Mouse (Mus musculus): Measurements from ENCODE around the gene Braf. TPM values are rescaled to one million over a fixed set of nuclear protein-coding genes. Genes with fewer than 3 reads are reported as not detected.

Braf gene
- polyA plus RNA-seq, 1 experiment from 2014 or later, result 19.6 TPM

DNA sequence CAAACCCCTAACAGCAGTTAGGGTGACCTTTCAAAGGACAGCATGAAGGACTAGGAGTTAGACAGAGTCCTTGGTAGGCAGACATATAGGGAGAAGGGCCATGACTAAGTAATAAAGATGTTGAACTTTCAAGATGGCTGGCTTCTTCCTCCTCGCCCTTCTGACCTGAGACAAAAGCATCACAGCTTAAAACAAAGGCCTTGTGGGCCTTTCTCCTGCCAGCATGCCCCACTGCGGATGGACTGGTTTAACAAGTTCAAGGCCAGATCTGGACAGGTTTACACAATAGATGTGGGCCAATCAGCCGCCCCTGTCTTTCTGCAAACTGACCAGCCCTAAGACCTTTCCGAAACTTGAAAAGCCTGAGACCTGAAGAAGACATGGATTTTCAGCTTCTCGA lies 2.8 kb upstream of the Braf start:
- Histone ChIP-seq H3K36me3 (ENCODE audit: insufficient read depth) (no peaks in the 10 kb centered on the region), H3K9me3 (ENCODE audit: low read depth, low read length) (no peaks in the 10 kb centered on the region), H3K4me1 (ENCODE audit: insufficient read depth) (peaks cover 9% of the 10 kb centered on the region), H3K27ac (ENCODE audit: low read depth) (no peak overlapping the region), H3K4me2 (no peak overlapping the region), H3K4me3 (ENCODE audit: low read depth, low read length) (no peak overlapping the region), H3K27me3 (ENCODE audit: insufficient read depth, low read length) (no peaks in the 10 kb centered on the region), H3K9ac (no peak overlapping the region)
- ATAC-seq (ENCODE audit: insufficient read depth), result no peak
- WGBS, result 72% methylated on average over 5 of the region's 5 CpGs
- no peak for DNase-seq
- no peak for TF ChIP-seq CTCF (IDR thresholded peaks at IDR 0.05; ENCODE audit: low read depth)

DNA sequence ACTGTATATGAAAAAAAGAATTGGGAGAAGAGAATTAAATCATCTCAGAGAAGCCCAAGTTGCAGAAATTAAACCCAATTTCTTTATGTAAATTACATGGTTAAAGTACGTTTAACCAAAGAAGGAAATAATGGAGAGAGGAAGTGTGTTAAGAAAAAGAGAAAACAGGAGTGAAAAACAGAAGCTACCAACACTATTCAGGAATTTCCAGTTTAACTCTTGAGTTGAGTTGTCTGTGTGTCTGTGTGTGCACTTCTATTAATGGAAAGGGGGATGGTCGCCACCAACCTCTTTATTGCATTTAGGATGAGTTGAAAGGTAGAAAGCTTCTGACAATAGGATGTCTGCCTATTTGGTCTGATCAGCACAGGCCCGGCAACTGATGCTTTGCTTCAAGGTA lies 886 bp upstream of the Braf start:
- no peak overlapping the region for H3K27ac ChIP-seq (ENCODE audit: low read depth)
- H3K4me2 ChIP-seq, result no peak overlapping the region
- H3K36me3 ChIP-seq (ENCODE audit: insufficient read depth), result no peaks in the 10 kb centered on the region
- TF ChIP-seq CTCF (IDR thresholded peaks at IDR 0.05; ENCODE audit: low read depth), result no peak
- H3K9ac ChIP-seq, result no peak overlapping the region
- no peak for DNase-seq
- H3K4me1 ChIP-seq (ENCODE audit: insufficient read depth), result peaks cover 11% of the 10 kb centered on the region
- H3K9me3 ChIP-seq (ENCODE audit: low read depth, low read length), result no peaks in the 10 kb centered on the region
- 80% methylated on average over 3 of the region's 3 CpGs for WGBS
- no peaks in the 10 kb centered on the region for H3K27me3 ChIP-seq (ENCODE audit: insufficient read depth, low read length)
- no peak for ATAC-seq (ENCODE audit: insufficient read depth)
- no peak overlapping the region for H3K4me3 ChIP-seq (ENCODE audit: low read depth, low read length)

DNA sequence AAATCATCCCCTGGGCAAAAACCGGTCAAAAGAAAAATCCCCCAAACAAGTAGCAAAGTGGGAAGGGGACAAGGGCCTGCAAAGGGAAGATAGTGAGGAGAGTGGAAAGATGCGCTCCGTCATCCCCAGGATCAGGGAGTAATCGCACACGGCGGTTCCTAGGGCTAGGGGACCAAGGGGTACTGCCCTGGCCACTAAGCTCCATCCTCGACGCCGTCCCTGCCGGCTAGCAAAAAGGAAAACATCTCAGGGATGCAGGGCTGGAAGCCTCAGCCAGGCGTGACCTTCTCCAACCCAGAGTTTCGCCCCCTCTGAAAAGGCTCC lies 759 bp downstream of the Braf start:
- Histone ChIP-seq H3K4me2 (peak overlapping the region; percentile 79), H3K27ac (ENCODE audit: low read depth) (peak overlapping the region; percentile 97), H3K9ac (peak overlapping the region; percentile 94), H3K4me1 (ENCODE audit: insufficient read depth) (peaks cover 11% of the 10 kb centered on the region), H3K4me3 (ENCODE audit: low read depth, low read length) (peak overlapping the region; percentile 91), H3K9me3 (ENCODE audit: low read depth, low read length) (no peaks in the 10 kb centered on the region), H3K36me3 (ENCODE audit: insufficient read depth) (no peaks in the 10 kb centered on the region), H3K27me3 (ENCODE audit: insufficient read depth, low read length) (no peaks in the 10 kb centered on the region)
- TF ChIP-seq CTCF (IDR thresholded peaks at IDR 0.05; ENCODE audit: low read depth), result no peak
- DNase-seq (peak; percentile 53), ATAC-seq (ENCODE audit: insufficient read depth) (peak; percentile 55)
- under 1% methylated on average over 12 of the region's 12 CpGs for WGBS

DNA sequence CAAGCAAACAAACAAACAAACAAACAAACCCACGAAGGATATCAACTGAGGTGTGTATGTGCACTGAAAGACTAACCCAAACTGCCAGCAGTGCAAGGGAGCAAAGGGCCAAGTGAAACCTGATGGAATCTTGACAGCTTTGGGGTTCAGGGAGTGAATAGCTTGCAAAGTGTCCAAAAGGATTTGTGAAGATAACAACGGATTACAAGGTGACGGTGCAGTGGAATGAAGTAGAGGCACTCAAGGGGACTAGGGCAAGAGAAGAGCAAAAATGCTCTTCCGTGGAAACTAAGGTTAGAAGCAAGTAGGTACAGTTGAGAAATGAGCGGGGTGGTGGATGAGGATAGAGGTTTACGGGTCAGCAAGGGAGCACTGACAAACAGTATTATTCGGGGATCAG lies 1.2 kb downstream of the Braf start:
- peak overlapping the region; percentile 94 for H3K9ac ChIP-seq
- ATAC-seq (ENCODE audit: insufficient read depth), result no peak
- no peak for TF ChIP-seq CTCF (IDR thresholded peaks at IDR 0.05; ENCODE audit: low read depth)
- WGBS, result under 1% methylated on average over 7 of the region's 7 CpGs
- peak overlapping the region; percentile 91 for H3K4me3 ChIP-seq (ENCODE audit: low read depth, low read length)
- H3K27ac ChIP-seq (ENCODE audit: low read depth), result peak overlapping the region; percentile 97; the same call in 1 of the 2 replicates
- H3K4me2 ChIP-seq, result peak overlapping the region; percentile 79
- peak; percentile 14 for DNase-seq
- H3K9me3 ChIP-seq (ENCODE audit: low read depth, low read length), result no peaks in the 10 kb centered on the region
- peaks cover 11% of the 10 kb centered on the region for H3K4me1 ChIP-seq (ENCODE audit: insufficient read depth)
- no peaks in the 10 kb centered on the region for H3K36me3 ChIP-seq (ENCODE audit: insufficient read depth)
- H3K27me3 ChIP-seq (ENCODE audit: insufficient read depth, low read length), result no peaks in the 10 kb centered on the region

DNA sequence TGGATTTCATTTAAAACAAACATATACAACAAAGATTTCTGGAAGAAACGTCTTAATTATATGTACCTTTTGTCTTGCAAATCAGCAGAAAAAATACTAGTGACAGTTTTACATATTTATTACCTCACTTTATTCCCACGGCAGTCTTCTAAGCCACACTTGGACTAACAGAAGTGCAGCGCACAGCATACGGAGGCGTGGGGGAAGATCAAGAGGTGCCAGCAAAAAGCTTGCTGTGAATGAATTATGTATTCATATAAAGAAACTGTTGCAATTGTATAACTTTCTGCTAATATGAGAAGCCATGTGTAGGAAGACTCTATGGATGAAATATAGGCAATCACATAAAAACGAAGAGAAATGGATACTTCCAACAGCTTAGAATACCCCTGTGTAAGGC lies 6.7 kb downstream of the Braf start:
- no peak for TF ChIP-seq CTCF (IDR thresholded peaks at IDR 0.05; ENCODE audit: low read depth)
- Histone ChIP-seq H3K36me3 (ENCODE audit: insufficient read depth) (no peaks in the 10 kb centered on the region), H3K27me3 (ENCODE audit: insufficient read depth, low read length) (no peaks in the 10 kb centered on the region), H3K9me3 (ENCODE audit: low read depth, low read length) (no peaks in the 10 kb centered on the region), H3K4me2 (no peak overlapping the region), H3K9ac (no peak overlapping the region), H3K4me3 (ENCODE audit: low read depth, low read length) (no peak overlapping the region), H3K4me1 (ENCODE audit: insufficient read depth) (peaks cover 7% of the 10 kb centered on the region), H3K27ac (ENCODE audit: low read depth) (no peak overlapping the region)
- no peak for DNase-seq
- 81% methylated on average over 6 of the region's 6 CpGs for WGBS
- ATAC-seq (ENCODE audit: insufficient read depth), result no peak

DNA sequence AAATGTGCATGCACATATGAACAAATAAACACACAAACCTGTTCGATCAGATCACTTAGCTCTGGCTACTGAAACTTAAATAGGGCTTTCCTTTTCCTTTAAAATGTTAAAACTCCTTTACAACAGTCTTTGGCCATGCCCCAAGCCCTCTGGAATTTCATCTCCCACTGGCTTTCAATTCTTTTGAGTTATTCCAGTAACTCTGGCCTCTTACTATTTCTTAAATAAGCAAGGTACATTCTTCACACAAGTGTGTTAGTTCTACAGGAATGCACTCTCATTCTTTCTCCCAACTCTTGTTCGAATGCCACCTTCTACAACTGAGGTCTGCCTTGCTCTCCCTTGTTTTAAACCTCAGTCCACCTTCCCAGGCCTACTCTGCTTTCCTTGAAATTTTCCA lies 8.2 kb downstream of the Braf start:
- ATAC-seq (ENCODE audit: insufficient read depth) (no peak), DNase-seq (no peak)
- no peak overlapping the region for H3K9ac ChIP-seq
- H3K27ac ChIP-seq (ENCODE audit: low read depth), result no peak overlapping the region
- H3K27me3 ChIP-seq (ENCODE audit: insufficient read depth, low read length), result no peaks in the 10 kb centered on the region
- no peaks in the 10 kb centered on the region for H3K9me3 ChIP-seq (ENCODE audit: low read depth, low read length)
- no peak overlapping the region for H3K4me3 ChIP-seq (ENCODE audit: low read depth, low read length)
- H3K36me3 ChIP-seq (ENCODE audit: insufficient read depth), result no peaks in the 10 kb centered on the region
- no peaks in the 10 kb centered on the region for H3K4me1 ChIP-seq (ENCODE audit: insufficient read depth)
- TF ChIP-seq CTCF (IDR thresholded peaks at IDR 0.05; ENCODE audit: low read depth), result no peak
- WGBS, result 83% methylated on average over 2 of the region's 2 CpGs
- no peak overlapping the region for H3K4me2 ChIP-seq

DNA sequence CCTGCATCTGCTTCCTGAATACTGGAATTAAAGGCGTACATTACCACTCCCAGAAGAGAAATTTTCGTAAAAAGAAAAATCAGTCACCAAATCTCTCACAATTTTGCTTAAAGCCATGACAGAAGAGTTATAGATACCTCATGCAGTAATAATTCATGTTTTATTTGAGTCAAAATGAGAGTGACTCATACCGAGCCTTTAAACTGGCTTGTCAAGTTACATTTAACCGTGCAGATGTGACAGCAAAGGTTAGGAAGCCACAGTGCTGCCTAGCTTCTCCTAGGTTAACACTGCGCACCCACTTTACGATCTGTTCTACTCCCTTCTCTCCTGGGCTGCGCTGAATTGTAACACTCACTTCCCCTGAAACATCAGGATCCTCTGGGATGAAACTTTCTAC lies 10.9 kb downstream of the Braf start:
- Histone ChIP-seq H3K36me3 (ENCODE audit: insufficient read depth) (no peaks in the 10 kb centered on the region), H3K4me2 (no peak overlapping the region), H3K4me3 (ENCODE audit: low read depth, low read length) (no peak overlapping the region), H3K27me3 (ENCODE audit: insufficient read depth, low read length) (no peaks in the 10 kb centered on the region), H3K9me3 (ENCODE audit: low read depth, low read length) (no peaks in the 10 kb centered on the region), H3K4me1 (ENCODE audit: insufficient read depth) (no peaks in the 10 kb centered on the region), H3K9ac (no peak overlapping the region), H3K27ac (ENCODE audit: low read depth) (no peak overlapping the region)
- WGBS, result 85% methylated on average over 7 of the region's 7 CpGs
- DNase-seq, result no peak
- TF ChIP-seq CTCF (IDR thresholded peaks at IDR 0.05; ENCODE audit: low read depth), result no peak
- no peak for ATAC-seq (ENCODE audit: insufficient read depth)

DNA sequence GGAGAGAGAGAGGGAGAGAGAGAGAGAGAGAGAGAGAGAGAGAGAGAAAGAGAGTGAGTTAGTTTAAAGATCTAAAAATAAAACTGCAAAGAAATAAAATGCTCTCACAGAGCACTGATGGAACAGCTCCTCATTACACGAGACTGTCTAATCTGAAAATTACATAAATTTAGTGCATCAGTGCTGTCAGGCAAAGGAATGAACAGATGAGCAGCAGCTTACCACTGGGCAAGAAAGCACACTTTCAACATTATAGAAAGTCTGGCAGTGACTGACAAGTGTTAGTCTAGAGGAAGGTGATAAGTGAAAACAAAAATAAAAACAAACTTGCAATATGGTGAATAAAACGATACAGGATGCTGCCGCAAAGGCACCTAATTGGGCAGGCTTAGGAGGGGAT lies 11.9 kb downstream of the Braf start:
- H3K9ac ChIP-seq, result no peak overlapping the region
- no peaks in the 10 kb centered on the region for H3K4me1 ChIP-seq (ENCODE audit: insufficient read depth)
- ATAC-seq (ENCODE audit: insufficient read depth), result no peak
- no peaks in the 10 kb centered on the region for H3K9me3 ChIP-seq (ENCODE audit: low read depth, low read length)
- no peaks in the 10 kb centered on the region for H3K27me3 ChIP-seq (ENCODE audit: insufficient read depth, low read length)
- no peak for TF ChIP-seq CTCF (IDR thresholded peaks at IDR 0.05; ENCODE audit: low read depth)
- no peak for DNase-seq
- WGBS, result 68% methylated on average over 3 of the region's 3 CpGs
- no peak overlapping the region for H3K4me2 ChIP-seq
- H3K27ac ChIP-seq (ENCODE audit: low read depth), result no peak overlapping the region
- no peaks in the 10 kb centered on the region for H3K36me3 ChIP-seq (ENCODE audit: insufficient read depth)
- no peak overlapping the region for H3K4me3 ChIP-seq (ENCODE audit: low read depth, low read length)

Measured in lung, embryonic 14.5 days (tissue).